Mouse (Mus musculus) neural tube, embryonic 11.5 days (tissue): ENCODE measurements at regions not wholly inside any gene's neighbourhood (a gene's known extent, or its start where the extent isn't known, plus 50 kb on each side); places are given as distances from the start of the nearest gene placed in this dataset.

ENCODE experiments used
- ATAC-seq: fragments of 200-750 bp; cut with Nextera tagmentation; 2 replicates; pipeline ENCODE4 v1.8.0; 2017; ENCODE audit warnings: moderate number of reproducible peaks, mild to moderate bottlenecking, moderate TSS enrichment, moderate library complexity; ENCODE audit not compliant: insufficient read depth, low FRiP score, low TSS enrichment
- DNase-seq: peaks from one replicate; pipeline ENCODE4 v3.0.0-alpha.2; 2015; ENCODE audit warnings: low spot score
- H3K27ac ChIP-seq: fragments of 300-500 bp; sonication (generic); 2 replicates; pipeline ENCODE4 v1.5.1; 2014; ENCODE audit warnings: low read depth, mild to moderate bottlenecking, low read length
- H3K27me3 ChIP-seq: fragments of 300-500 bp; sonication (generic); 2 replicates; pipeline ENCODE4 v1.6.1; 2014; ENCODE audit warnings: mild to moderate bottlenecking, low read length, mixed read lengths; ENCODE audit not compliant: control insufficient read depth, insufficient read depth
- H3K36me3 ChIP-seq: fragments of 300-500 bp; sonication (generic); 2 replicates; pipeline ENCODE4 v1.6.1; 2014; ENCODE audit warnings: mild to moderate bottlenecking, low read length, moderate library complexity, mixed read lengths; ENCODE audit not compliant: control insufficient read depth, insufficient read depth
- H3K4me1 ChIP-seq: fragments of 300-500 bp; sonication (generic); 2 replicates; pipeline ENCODE4 v1.6.1; 2014; ENCODE audit warnings: low read length, mixed read lengths; ENCODE audit not compliant: control insufficient read depth, insufficient read depth
- H3K4me2 ChIP-seq: fragments of 300-500 bp; sonication (generic); 2 replicates; pipeline ENCODE4 v1.6.1; 2014; ENCODE audit warnings: low read depth, mild to moderate bottlenecking, moderate library complexity
- H3K4me3 ChIP-seq: fragments of 300-500 bp; sonication (generic); 2 replicates; pipeline ENCODE4 v1.5.1; 2014; ENCODE audit warnings: low read depth, low read length
- H3K9ac ChIP-seq: fragments of 300-500 bp; sonication (generic); 2 replicates; pipeline ENCODE4 v1.6.1; 2014; ENCODE audit warnings: mild to moderate bottlenecking, low read length
- H3K9me3 ChIP-seq: fragments of 300-500 bp; sonication (generic); 2 replicates; pipeline ENCODE4 v1.6.1; 2016; ENCODE audit warnings: low read length; ENCODE audit not compliant: control insufficient read depth
- WGBS: fragments of 180-500 bp; shearing (Covaris S2); extraction: QIAGEN DNeasy Blood & Tissue Kit; methylation state at CpG from one replicate; pipeline ENCODE4 v1.1.7; 2014; 5-methylcytosine and 5-hydroxymethylcytosine counted together

DNA sequence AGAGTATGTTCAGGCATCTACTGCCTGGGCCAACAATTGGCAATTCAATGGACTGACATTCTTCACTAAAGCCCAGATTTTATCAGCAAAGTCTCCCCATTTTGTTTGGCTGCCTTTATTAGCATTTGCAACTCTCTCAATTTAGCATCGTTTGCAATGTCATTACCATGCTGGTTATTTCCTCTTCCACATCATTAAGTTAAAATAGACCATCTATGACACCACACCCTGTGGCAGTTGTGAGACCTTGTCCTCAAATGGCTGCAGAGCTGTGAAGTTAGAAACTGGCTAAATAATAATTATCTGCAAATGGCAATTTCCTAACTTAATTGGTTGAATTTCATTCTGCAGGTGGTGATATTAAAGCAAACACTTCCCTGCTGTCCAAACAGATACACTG lies 381.8 kb downstream of the H2al1n start:
- WGBS = 67% methylated on average over 1 of the region's 1 CpGs
- Histone ChIP-seq H3K4me1 (no peaks in the 10 kb centered on the region), H3K9me3 (no peaks in the 10 kb centered on the region), H3K9ac (no peak overlapping the region), H3K36me3 (no peaks in the 10 kb centered on the region), H3K4me2 (no peak overlapping the region), H3K27ac (no peak overlapping the region), H3K27me3 (no peaks in the 10 kb centered on the region), H3K4me3 (no peak overlapping the region)
- no peak for DNase-seq
- ATAC-seq = no peak

DNA sequence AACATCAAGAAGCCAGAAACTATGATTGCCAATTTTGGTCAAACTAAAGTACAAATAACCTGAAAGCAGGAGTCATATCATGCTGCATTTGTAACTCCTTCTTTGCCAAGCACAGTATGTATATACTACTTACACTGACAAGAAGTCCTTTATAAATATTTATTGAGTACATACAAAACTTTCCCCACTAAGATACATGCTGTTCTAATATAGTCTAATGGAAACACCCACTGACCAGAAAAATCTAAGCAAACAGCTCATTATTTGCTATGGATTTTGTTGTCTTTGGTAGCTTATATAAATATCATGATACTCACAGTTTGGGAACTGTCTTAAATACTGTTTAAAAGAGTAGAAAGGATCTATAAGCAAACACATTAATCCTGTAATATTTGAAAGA lies 385.9 kb downstream of the H2al1n start:
- no peaks in the 10 kb centered on the region for H3K4me1 ChIP-seq
- no peaks in the 10 kb centered on the region for H3K9me3 ChIP-seq
- H3K4me2 ChIP-seq = no peak overlapping the region
- no peak for DNase-seq
- H3K4me3 ChIP-seq = no peak overlapping the region
- no peak overlapping the region for H3K9ac ChIP-seq
- no peaks in the 10 kb centered on the region for H3K36me3 ChIP-seq
- no peaks in the 10 kb centered on the region for H3K27me3 ChIP-seq
- no peak overlapping the region for H3K27ac ChIP-seq
- no peak for ATAC-seq

DNA sequence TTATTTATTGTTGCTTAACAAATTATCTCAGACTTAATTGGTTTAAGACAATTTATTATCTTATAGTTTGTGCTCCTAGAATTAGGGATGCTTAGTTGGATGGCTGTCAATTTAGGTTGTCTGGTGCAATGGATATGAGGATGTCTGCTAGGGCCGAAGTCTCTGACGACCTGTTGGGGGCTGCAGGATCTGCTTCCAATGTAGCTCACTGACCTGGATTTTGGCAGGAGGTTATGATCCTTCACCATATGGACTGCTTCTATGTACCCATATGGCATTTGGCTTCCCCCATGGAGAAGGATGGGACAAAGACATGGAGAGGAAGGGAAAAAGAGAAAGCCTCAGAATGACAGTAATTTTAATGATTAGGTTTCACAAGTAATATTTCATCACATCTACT lies 391.0 kb downstream of the H2al1n start:
- Histone ChIP-seq H3K4me3 (no peak overlapping the region), H3K27ac (no peak overlapping the region), H3K4me2 (no peak overlapping the region), H3K9me3 (no peaks in the 10 kb centered on the region), H3K27me3 (no peaks in the 10 kb centered on the region), H3K4me1 (no peaks in the 10 kb centered on the region), H3K36me3 (no peaks in the 10 kb centered on the region), H3K9ac (no peak overlapping the region)
- WGBS = 86% methylated on average over 2 of the region's 2 CpGs
- DNase-seq = no peak
- no peak for ATAC-seq

DNA sequence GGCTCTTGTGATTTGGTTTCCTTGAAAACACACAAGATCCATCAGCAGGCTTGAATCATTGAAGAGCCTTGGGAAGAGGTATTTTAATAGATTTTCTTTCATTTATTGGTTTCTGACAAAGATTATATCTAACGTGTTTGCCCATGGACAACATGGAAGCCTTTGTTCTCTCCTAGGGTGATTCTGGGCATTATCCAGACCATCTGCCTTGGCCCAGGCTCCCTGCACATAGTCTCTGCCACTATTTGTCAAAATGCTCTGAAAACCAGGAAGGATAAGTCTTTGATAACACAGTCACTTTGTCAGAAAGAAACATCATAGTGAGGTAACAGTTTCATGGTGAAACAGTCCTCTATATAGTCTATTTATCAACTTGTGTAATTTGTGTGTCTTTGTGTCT lies 398.2 kb downstream of the H2al1n start:
- 83% methylated on average over 1 of the region's 1 CpGs for WGBS
- Histone ChIP-seq H3K9me3 (no peaks in the 10 kb centered on the region), H3K36me3 (no peaks in the 10 kb centered on the region), H3K9ac (no peak overlapping the region), H3K27ac (no peak overlapping the region), H3K4me3 (no peak overlapping the region), H3K4me1 (no peaks in the 10 kb centered on the region), H3K27me3 (no peaks in the 10 kb centered on the region), H3K4me2 (no peak overlapping the region)
- ATAC-seq = no peak
- no peak for DNase-seq

DNA sequence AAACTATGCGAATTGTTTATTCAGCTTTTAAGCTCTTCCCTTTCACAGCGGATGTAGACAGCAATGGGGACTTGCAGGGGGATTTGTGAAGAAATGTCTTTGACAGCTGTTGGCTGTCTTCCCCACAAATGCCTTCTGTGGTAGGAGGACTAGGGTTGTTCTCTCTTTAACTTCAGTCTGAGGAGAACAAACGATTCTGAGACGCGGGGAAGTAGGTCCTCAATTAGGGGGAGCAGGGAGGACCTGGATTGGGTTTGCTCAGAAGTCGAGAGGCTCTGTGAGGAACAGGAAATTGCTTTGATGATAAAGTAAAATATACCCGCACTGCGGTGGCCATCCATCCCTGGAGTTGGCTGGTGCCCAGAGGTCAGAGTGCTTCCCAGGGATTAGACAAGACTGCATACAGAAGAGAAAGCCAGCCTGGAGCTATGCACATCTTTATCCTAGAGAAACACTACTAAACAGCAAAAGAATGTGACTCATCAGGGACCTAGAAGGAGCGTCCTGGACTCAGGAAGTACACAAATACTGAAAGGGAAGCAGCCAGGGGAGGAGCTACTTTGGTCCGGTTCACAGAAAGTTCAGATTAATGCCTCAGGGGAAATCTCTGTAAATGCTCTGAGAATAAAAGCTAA lies 417.4 kb downstream of the H2al1n start:
- Histone ChIP-seq H3K9ac (no peak overlapping the region), H3K4me3 (no peak overlapping the region), H3K36me3 (no peaks in the 10 kb centered on the region), H3K4me1 (no peaks in the 10 kb centered on the region), H3K27me3 (no peaks in the 10 kb centered on the region), H3K27ac (no peak overlapping the region), H3K9me3 (no peaks in the 10 kb centered on the region), H3K4me2 (no peak overlapping the region)
- ATAC-seq = no peak
- 43% methylated on average over 10 of the region's 10 CpGs for WGBS
- DNase-seq = peak; percentile 52

DNA sequence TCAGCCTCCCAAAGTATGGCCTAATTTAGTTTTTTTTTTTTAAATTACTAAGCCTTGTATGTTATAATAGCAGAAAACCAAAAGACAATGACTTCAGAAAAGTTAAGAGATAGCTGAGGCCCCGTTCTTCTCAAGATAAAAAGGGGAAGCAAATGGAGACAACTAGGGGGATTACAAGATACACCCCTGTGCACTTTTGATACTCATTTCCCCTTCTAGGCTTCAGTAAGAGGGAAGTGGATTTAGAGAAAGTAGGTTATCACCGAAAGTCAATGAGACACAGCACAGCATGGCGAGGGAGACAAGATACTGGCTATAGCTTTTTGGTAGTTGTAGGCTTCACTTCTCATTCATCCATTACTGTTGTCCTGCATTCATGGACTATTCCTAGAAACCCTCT lies 428.4 kb downstream of the H2al1n start:
- H3K9ac ChIP-seq = no peak overlapping the region
- WGBS = 93% methylated on average over 3 of the region's 3 CpGs
- no peak overlapping the region for H3K4me3 ChIP-seq
- no peak overlapping the region for H3K4me2 ChIP-seq
- H3K27ac ChIP-seq = no peak overlapping the region
- H3K27me3 ChIP-seq = no peaks in the 10 kb centered on the region
- DNase-seq (no peak), ATAC-seq (no peak)
- H3K36me3 ChIP-seq = no peaks in the 10 kb centered on the region
- H3K4me1 ChIP-seq = no peaks in the 10 kb centered on the region
- H3K9me3 ChIP-seq = no peaks in the 10 kb centered on the region

DNA sequence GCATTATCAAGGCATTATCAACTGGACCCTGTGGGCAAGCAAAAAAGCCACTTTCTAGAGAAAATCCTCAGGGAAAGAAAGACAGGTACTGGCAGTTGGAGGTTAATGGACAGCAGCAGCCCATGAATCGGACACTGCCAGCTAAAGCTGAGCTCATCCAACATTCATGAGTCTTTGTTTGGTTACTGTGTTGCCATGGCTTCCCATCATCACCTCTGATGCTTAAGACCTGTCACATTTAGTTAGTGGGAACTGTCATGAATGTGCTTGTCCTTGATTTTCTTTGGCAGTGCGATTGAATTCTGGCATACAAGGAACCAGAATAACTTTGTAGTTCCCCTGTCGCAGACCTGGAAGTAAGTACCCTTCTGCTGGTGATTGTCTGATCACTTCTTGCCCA lies 453.9 kb downstream of the H2al1n start:
- 72% methylated on average over 3 of the region's 3 CpGs for WGBS
- H3K4me2 ChIP-seq = no peak overlapping the region
- no peak overlapping the region for H3K4me3 ChIP-seq
- no peak overlapping the region for H3K27ac ChIP-seq
- H3K9ac ChIP-seq = no peak overlapping the region
- no peaks in the 10 kb centered on the region for H3K27me3 ChIP-seq
- DNase-seq (no peak), ATAC-seq (no peak)
- H3K4me1 ChIP-seq = no peaks in the 10 kb centered on the region
- no peaks in the 10 kb centered on the region for H3K36me3 ChIP-seq
- no peaks in the 10 kb centered on the region for H3K9me3 ChIP-seq

DNA sequence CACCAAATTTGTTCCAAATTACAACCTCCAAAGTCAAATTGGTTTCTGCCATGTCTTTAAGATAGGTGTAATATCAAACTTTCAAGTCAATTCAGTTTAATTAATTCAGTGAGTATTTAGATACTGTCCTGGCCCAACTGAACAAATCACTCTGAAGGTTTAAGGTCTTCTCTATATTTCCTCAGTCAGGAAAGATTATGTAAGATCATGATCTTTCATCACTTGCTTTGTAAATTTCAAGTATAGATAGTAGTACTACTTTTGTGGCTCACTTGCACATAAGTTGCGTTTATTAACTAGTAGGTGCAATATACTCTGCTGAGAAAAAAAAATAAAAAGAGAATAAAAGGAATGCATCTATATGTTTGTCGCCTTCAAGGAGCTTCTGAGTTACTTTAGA lies 485.4 kb downstream of the H2al1n start:
- no peak for ATAC-seq
- DNase-seq = no peak
- H3K27ac ChIP-seq = no peak overlapping the region
- no peak overlapping the region for H3K4me2 ChIP-seq
- WGBS = 94% methylated on average over 2 of the region's 2 CpGs
- H3K9me3 ChIP-seq = no peaks in the 10 kb centered on the region
- H3K36me3 ChIP-seq = no peaks in the 10 kb centered on the region
- no peak overlapping the region for H3K4me3 ChIP-seq
- no peaks in the 10 kb centered on the region for H3K27me3 ChIP-seq
- H3K4me1 ChIP-seq = no peaks in the 10 kb centered on the region
- H3K9ac ChIP-seq = no peak overlapping the region

DNA sequence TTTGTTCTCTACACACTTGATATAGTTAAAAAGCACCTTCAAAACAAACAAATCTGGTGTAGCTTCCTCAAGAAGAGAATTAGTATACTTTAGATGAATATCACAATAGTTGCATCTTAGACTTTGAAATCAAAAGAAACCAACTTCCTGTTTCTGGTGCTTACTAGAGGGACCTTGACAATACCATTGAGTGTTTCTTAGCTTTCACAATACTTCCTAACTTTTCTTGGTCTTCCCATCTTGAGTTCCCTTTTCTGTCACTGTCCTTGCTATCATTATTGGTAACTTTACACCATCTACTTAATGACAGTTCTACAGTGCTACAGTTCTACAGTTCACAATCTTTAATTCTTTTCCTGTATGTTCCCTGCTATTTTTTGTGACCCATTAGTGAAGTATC lies 528.1 kb downstream of the H2al1n start:
- no peak for ATAC-seq
- no peaks in the 10 kb centered on the region for H3K9me3 ChIP-seq

More for the DNA sequence above, 528.1 kb downstream of the H2al1n start:
- no peak overlapping the region for H3K9ac ChIP-seq
- H3K36me3 ChIP-seq = no peaks in the 10 kb centered on the region
- H3K27me3 ChIP-seq = no peaks in the 10 kb centered on the region
- no peak overlapping the region for H3K4me2 ChIP-seq
- no peak overlapping the region for H3K4me3 ChIP-seq
- H3K27ac ChIP-seq = no peak overlapping the region
- DNase-seq = no peak
- no peaks in the 10 kb centered on the region for H3K4me1 ChIP-seq
